Mouse (Mus musculus) left cerebral cortex, adult 6 months (tissue): ENCODE results near the gene Olfr287. TPM values are rescaled to one million over a fixed set of nuclear protein-coding genes. Genes with fewer than 3 reads are reported as not detected.

Source experiments
- long read RNA-seq, 2 experiments: library from polyadenylated mRNA; unstranded; transcript quantifications; one replicate each; pipeline ENCODE4 v2.0.0; 2019 to 2020
- polyA plus RNA-seq: library from polyadenylated mRNA; unstranded; fragments of <200 nt; fragmentation: Nextera tagmentation; gene quantifications from 2 replicates; pipeline ENCODE4 v1.2.3, GENCODE M21; 2021

Olfr287 gene
- 4.3 and 7.3 TPM in 2 replicates for polyA plus RNA-seq
- long read RNA-seq, experiment 1, partial matches to known transcripts, result 0 of 7 reads
- long read RNA-seq, experiment 1, other reads (novel, unspliced or antisense), result 0 of 7 reads
- long read RNA-seq, experiment 2, transcript Olfr287-205 (1 exons, 1,656 nt), result major isoform, 5 of 5 reads
- long read RNA-seq, experiment 2, partial matches to known transcripts, result 0 of 5 reads
- long read RNA-seq, experiment 2, other reads (novel, unspliced or antisense), result 0 of 5 reads

DNA sequence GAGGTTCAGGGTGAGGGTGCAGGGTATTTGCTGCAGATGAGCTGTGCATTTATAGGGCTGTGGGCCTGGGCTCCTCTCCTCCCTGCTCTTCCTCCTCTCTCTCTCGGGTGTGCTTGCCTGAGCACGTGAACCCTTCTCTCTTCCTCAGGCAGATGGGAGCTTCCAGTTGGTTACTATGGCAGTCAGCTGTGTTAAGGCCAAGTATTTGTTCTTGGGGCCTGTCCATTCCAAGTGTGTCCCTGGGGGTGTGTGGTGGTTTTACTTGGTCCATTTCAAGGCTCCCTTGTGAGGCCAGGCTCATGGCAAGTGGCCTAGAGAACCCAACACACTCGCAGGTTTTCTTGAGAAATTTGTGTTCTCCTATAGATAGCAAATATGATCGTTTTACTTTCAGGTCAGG, at the start of gene Olfr287, which contains the start of gene Gm44579:
Gene Olfr287 (minus strand): TSS at position 180 of the 400 bp plus-strand sequence.
Gene Gm44579 (minus strand): TSS at position 101 of the 400 bp plus-strand sequence.

DNA sequence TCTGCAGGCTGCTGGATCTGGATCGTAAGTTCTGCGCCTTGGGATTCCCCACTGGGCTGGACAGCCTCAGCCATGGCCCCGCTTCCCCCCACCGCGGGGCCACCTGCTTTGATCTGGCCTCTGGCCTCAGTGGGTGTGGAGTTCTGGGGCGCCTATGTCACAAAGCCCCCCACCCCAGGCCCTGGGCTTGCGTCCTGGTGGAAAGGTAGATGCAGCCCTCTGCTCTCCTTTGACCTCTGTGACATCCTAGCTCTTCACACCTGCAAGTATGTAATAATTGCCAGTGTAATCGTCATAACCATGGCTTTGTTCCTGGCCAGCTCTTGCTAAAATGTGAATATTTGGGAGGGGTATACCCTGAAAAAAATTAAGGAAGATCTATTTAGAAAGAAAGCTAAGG, 36.3 kb upstream of the Olfr287 start, which contains the start of gene H1fnt:
Gene H1fnt (minus strand): TSS at position 101 of the 400 bp plus-strand sequence.

DNA sequence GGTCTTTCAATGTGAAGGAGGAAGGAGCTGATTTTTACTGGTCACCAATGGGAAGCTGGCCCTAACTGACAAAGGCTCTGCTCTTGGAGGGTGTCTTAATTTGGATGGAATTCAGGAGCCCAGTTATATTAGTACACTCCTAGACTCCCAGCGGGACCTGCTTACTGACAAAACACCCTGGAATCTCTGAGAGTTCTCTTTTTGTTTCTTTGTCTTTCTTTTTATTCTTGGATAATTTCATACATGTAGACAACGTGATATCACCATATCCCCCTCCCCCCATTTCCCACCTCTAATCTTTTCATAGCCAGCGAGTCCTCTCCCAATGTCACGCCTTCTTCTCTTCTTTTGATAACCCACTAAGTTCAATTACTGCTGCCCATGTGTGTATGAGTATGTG, 13.5 kb upstream of the Olfr287 start, which contains the start of gene Olfr286:
Gene Olfr286 (minus strand): TSS at position 101 of the 400 bp plus-strand sequence.

DNA sequence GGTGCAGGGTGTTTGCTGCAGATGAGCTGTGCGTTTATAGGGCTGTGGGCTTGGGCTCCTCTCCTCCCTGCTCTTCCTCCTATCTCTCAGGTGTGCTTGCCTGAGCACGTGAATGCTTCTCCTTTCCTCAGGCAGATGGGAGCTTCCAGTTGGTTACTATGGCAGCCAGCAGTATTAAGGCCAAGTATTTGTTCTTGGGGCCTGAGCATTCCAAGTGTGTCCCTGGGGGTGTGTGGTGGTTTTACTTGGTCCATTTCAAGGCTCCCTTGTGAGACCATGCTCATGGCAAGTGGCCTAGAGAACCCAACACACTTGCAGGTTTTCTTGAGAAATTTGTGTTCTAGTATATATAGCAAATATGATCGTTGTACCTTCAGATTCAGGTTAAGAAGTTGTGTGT, 25.4 kb downstream of the Olfr287 start, which contains the start of gene Olfr288:
Gene Olfr288 (minus strand): TSS at position 101 of the 400 bp plus-strand sequence.

GRCm38 (mm10) chr15:98166963-98167644, 53.8 kb downstream of the Olfr287 start, which contains the start of gene Ccdc184:
TSS of gene Ccdc184 (plus strand) at chr15:98167158.

GRCm38 (mm10) chr15:98165525-98165924, 55.3 kb downstream of the Olfr287 start, which contains the start of gene Asb8:
TSS of gene Asb8 (minus strand) at chr15:98165625.

Other genes starting within 250 kb of the Olfr287 start
- gene Col2a1, start 216.4 kb downstream of the Olfr287 start, polyA plus RNA-seq, result 0.16 and 0.18 TPM in 2 replicates
- 138 and 159 TPM in 2 replicates for gene Pfkm, start 128.5 kb downstream of the Olfr287 start, polyA plus RNA-seq
- gene Senp1, start 127.3 kb downstream of the Olfr287 start, polyA plus RNA-seq, result 2.0 and 2.9 TPM in 2 replicates
- gene Asb8, start 55.4 kb downstream of the Olfr287 start, polyA plus RNA-seq, result 76.3 and 86.3 TPM in 2 replicates
- 9.3 and 21.0 TPM in 2 replicates for gene Ccdc184, start 53.9 kb downstream of the Olfr287 start, polyA plus RNA-seq
- 0.15 and 0.16 TPM in 2 replicates for gene Olfr288, start 25.5 kb downstream of the Olfr287 start, polyA plus RNA-seq
- gene Gm44579, start 79 bp downstream of the Olfr287 start, polyA plus RNA-seq, result 0.09 and 0.17 TPM in 2 replicates
- gene Olfr286, start 13.4 kb upstream of the Olfr287 start, polyA plus RNA-seq, result not detected in 2 replicates
- gene H1fnt, start 36.2 kb upstream of the Olfr287 start, polyA plus RNA-seq, result not detected in 2 replicates
- 2.7 and 3.1 TPM in 2 replicates for gene Zfp641, start 75.1 kb upstream of the Olfr287 start, polyA plus RNA-seq
- not detected in 2 replicates for gene Olfr285, start 96.3 kb upstream of the Olfr287 start, polyA plus RNA-seq
- gene Olfr284, start 119.9 kb upstream of the Olfr287 start, polyA plus RNA-seq, result not detected in 2 replicates
- not detected in 2 replicates for gene Olfr283, start 159.9 kb upstream of the Olfr287 start, polyA plus RNA-seq
- gene Olfr282, start 210.2 kb upstream of the Olfr287 start, polyA plus RNA-seq, result not detected in 2 replicates
- not detected in 2 replicates for gene Olfr281, start 231.5 kb upstream of the Olfr287 start, polyA plus RNA-seq
- not detected in 2 replicates for gene OR5BS1P, start 248.8 kb upstream of the Olfr287 start, polyA plus RNA-seq